Mouse (Mus musculus) lung, embryonic 15.5 days (tissue): ENCODE measurements at regions not wholly inside any gene's neighbourhood (a gene's known extent, or its start where the extent isn't known, plus 50 kb on each side); places are given as distances from the start of the nearest gene placed in this dataset.
A peak's percentile ranks its signal among the peaks of the same experiment; 100 is the strongest.

Experiments
- ATAC-seq: fragments of 200-750 bp; cut with Nextera tagmentation; 2 replicates; pipeline ENCODE4 v1.8.0; 2017; ENCODE audit warnings: moderate number of reproducible peaks, borderline replicate concordance; ENCODE audit not compliant: low FRiP score, low TSS enrichment; ENCODE audit errors: extremely low read depth
- H3K27ac ChIP-seq: fragments of 300-500 bp; sonication (generic); 2 replicates; pipeline ENCODE4 v1.5.1; 2015; ENCODE audit warnings: moderate library complexity, mild to moderate bottlenecking, inconsistent platforms
- H3K27me3 ChIP-seq: fragments of 300-500 bp; sonication (generic); 2 replicates; pipeline ENCODE4 v1.6.1; 2015; ENCODE audit warnings: inconsistent platforms
- H3K36me3 ChIP-seq: fragments of 300-500 bp; sonication (generic); 2 replicates; pipeline ENCODE4 v1.6.1; 2015; ENCODE audit warnings: inconsistent platforms
- H3K4me1 ChIP-seq: fragments of 300-500 bp; sonication (generic); 2 replicates; pipeline ENCODE4 v1.6.1; 2015; ENCODE audit warnings: inconsistent platforms
- H3K4me2 ChIP-seq: fragments of 300-500 bp; sonication (generic); 2 replicates; pipeline ENCODE4 v1.6.1; 2015; ENCODE audit warnings: inconsistent platforms, mild to moderate bottlenecking, moderate library complexity
- H3K4me3 ChIP-seq: fragments of 300-500 bp; sonication (generic); 2 replicates; pipeline ENCODE4 v1.5.1; 2015; ENCODE audit warnings: mild to moderate bottlenecking, inconsistent platforms
- H3K9ac ChIP-seq: fragments of 300-500 bp; sonication (generic); 2 replicates; pipeline ENCODE4 v1.6.1; 2015; ENCODE audit warnings: inconsistent platforms
- H3K9me3 ChIP-seq: fragments of 300-500 bp; sonication (generic); 2 replicates; pipeline ENCODE4 v1.6.1; 2016; ENCODE audit warnings: inconsistent platforms
- WGBS: fragments of 180-500 bp; shearing (Covaris S2); methylation state at CpG from one replicate; pipeline ENCODE4 v1.1.7; 2015; 5-methylcytosine and 5-hydroxymethylcytosine counted together

- peaks cover 18% of the 10 kb centered on the region; the same call in 1 of the 2 replicates for H3K4me1 ChIP-seq
Observed at GRCm38 (mm10) chr8:91747174-91747859, 54.5 kb downstream of the Irx3 start.

DNA sequence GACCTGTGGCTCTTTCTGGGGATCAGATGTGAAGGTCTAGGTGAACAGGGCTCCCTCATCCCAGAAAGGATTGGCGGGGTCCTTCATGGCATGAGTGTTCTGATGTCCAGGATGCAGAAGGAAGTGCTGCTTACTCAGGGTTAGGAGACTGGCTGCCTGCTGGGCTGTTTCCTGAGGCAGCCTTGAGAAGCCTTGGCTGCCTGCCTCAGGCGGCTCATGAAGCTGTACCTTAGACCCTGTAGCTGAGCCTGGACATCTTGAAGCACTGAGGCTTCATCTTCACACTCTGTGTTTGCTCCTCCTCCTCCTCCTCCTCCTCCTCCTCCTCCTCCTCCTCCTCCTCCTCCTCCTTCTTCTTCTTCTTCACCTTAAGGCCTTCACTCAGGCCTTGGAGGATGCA is 77.2 kb downstream of the Irx3 start:
- no peaks in the 10 kb centered on the region for H3K36me3 ChIP-seq
- no peak overlapping the region for H3K9ac ChIP-seq
- no peak overlapping the region for H3K4me3 ChIP-seq
- no peak overlapping the region for H3K4me2 ChIP-seq
- no peak for ATAC-seq
- H3K27me3 ChIP-seq, result no peaks in the 10 kb centered on the region
- H3K4me1 ChIP-seq, result no peaks in the 10 kb centered on the region
- no peak overlapping the region for H3K27ac ChIP-seq
- H3K9me3 ChIP-seq, result no peaks in the 10 kb centered on the region
- WGBS, result 58% methylated on average over 2 of the region's 2 CpGs

More at GRCm38 (mm10) chr8:91747174-91747859, 54.5 kb downstream of the Irx3 start:
- Histone ChIP-seq H3K36me3 (no peaks in the 10 kb centered on the region), H3K9me3 (no peaks in the 10 kb centered on the region), H3K9ac (no peak overlapping the region), H3K4me3 (0 out of 2 replicates have a peak overlapping the region, but pooled peaks have one; percentile 0), H3K4me2 (peak overlapping the region; percentile 36), H3K27ac (no peak overlapping the region), H3K27me3 (peaks cover 26% of the 10 kb centered on the region; the same call in 1 of the 2 replicates)
- 0 out of 2 replicates have a peak, but pooled peaks have one; percentile 42 for ATAC-seq
- WGBS, result 26% methylated on average over 24 of the region's 24 CpGs
